Mouse (Mus musculus): ENCODE measurements at regions not wholly inside any gene's neighbourhood (a gene's known extent, or its start where the extent isn't known, plus 50 kb on each side); places are given as distances from the start of the nearest gene placed in this dataset.

GRCm38 (mm10) chr14:18394071-18394745 is 62.5 kb upstream of the Ube2e1 start:
- no peak for DNase-seq (ENCODE audit: low read depth)

GRCm38 (mm10) chr14:18391824-18392486 is 60.3 kb upstream of the Ube2e1 start:
- no peak for DNase-seq (ENCODE audit: low read depth)

- no peak for DNase-seq (ENCODE audit: low read depth)
Observed at GRCm38 (mm10) chr14:18389390-18389789, 57.7 kb upstream of the Ube2e1 start.

GRCm38 (mm10) chr14:18385953-18386668 is 54.5 kb upstream of the Ube2e1 start:
- no peak for DNase-seq (ENCODE audit: low read depth)
